Mouse (Mus musculus) right cerebral cortex, adult 2 months (tissue): ENCODE data around the gene Akr1d1.

ENCODE experiments used
- DNase-seq, 2 experiments: peaks; one replicate each; pipeline ENCODE4 v3.0.0; 2021 to 2022; ENCODE audit warnings: low spot score in 2 of 2

Gene Akr1d1

GRCm38 (mm10) chr6:37617431-37618011, 87.5 kb downstream of the Akr1d1 start:
- peak in 1 of 2 experiments; percentile 7 for DNase-seq
